Mouse (Mus musculus) liver, embryonic 16.5 days (tissue): ENCODE measurements around the gene Strn. TPM values are rescaled to one million over a fixed set of nuclear protein-coding genes. Genes with fewer than 3 reads are reported as not detected.

ENCODE experiments used
- ATAC-seq: fragments of 200-750 bp; cut with Nextera tagmentation; 2 replicates; pipeline ENCODE4 v1.8.0; 2017; ENCODE audit warnings: low read depth, mild to moderate bottlenecking, moderate number of reproducible peaks, moderate library complexity
- H3K27ac ChIP-seq: fragments of 300-500 bp; sonication (generic); 2 replicates; pipeline ENCODE4 v1.5.1; 2014; ENCODE audit warnings: mild to moderate bottlenecking, low read length
- H3K27me3 ChIP-seq: fragments of 300-500 bp; sonication (generic); 2 replicates; pipeline ENCODE4 v1.6.1; 2014; ENCODE audit warnings: low read depth, low read length, mixed read lengths; ENCODE audit not compliant: control insufficient read depth, insufficient read depth
- H3K36me3 ChIP-seq: fragments of 300-500 bp; sonication (generic); 2 replicates; pipeline ENCODE4 v1.6.1; 2014; ENCODE audit warnings: mild to moderate bottlenecking; ENCODE audit not compliant: control insufficient read depth, insufficient read depth
- H3K4me1 ChIP-seq: fragments of 300-500 bp; sonication (generic); 2 replicates; pipeline ENCODE4 v1.6.1; 2014; ENCODE audit warnings: low read depth, low read length, mixed read lengths; ENCODE audit not compliant: control insufficient read depth
- H3K4me2 ChIP-seq: fragments of 300-500 bp; sonication (generic); 2 replicates; pipeline ENCODE4 v1.6.1; 2014; ENCODE audit warnings: low read depth, low read length, mixed read lengths
- H3K4me3 ChIP-seq: fragments of 300-500 bp; sonication (generic); 2 replicates; pipeline ENCODE4 v1.5.1; 2014; ENCODE audit warnings: low read depth, mild to moderate bottlenecking, low read length
- H3K9ac ChIP-seq: fragments of 300-500 bp; sonication (generic); 2 replicates; pipeline ENCODE4 v1.6.1; 2014; ENCODE audit warnings: low read depth, low read length
- H3K9me3 ChIP-seq: fragments of 300-500 bp; sonication (generic); replicated peaks from 2 replicates; pipeline ENCODE4 v1.6.1; 2016; ENCODE audit warnings: low read length; ENCODE audit not compliant: control insufficient read depth
- WGBS: fragments of 180-500 bp; shearing (Covaris S2); extraction: QIAGEN DNeasy Blood & Tissue Kit; methylation state at CpG from one replicate; pipeline ENCODE4 v1.1.7; 2014; ENCODE audit not compliant: insufficient replicate concordance; 5-methylcytosine and 5-hydroxymethylcytosine counted together
- polyA plus RNA-seq: library from polyadenylated mRNA; unstranded; fragments of >200 nt; fragmentation: Nextera tagmentation; extraction: Ambion mirVana; gene quantifications from 2 replicates; pipeline ENCODE4 v1.2.1, GENCODE M21; 2015

Strn gene
- polyA plus RNA-seq, 1 experiment from 2014 or later, result 2.6 TPM

- no peaks in the 10 kb centered on the region for H3K9me3 ChIP-seq
- 69% methylated on average over 7 of the region's 7 CpGs for WGBS
- no peaks in the 10 kb centered on the region for H3K4me1 ChIP-seq
- H3K9ac ChIP-seq, result no peak overlapping the region
- no peak overlapping the region for H3K27ac ChIP-seq
- H3K36me3 ChIP-seq, result no peaks in the 10 kb centered on the region
- no peak for ATAC-seq
- no peak overlapping the region for H3K4me2 ChIP-seq
- no peak overlapping the region for H3K4me3 ChIP-seq
- H3K27me3 ChIP-seq, result no peaks in the 10 kb centered on the region
Measured at GRCm38 (mm10) chr17:78619981-78620380, 117.0 kb downstream of the Strn start.

- no peaks in the 10 kb centered on the region for H3K36me3 ChIP-seq
- H3K27me3 ChIP-seq, result no peaks in the 10 kb centered on the region
- H3K4me2 ChIP-seq, result no peak overlapping the region
- H3K27ac ChIP-seq, result no peak overlapping the region
- WGBS, result 59% methylated on average over 5 of the region's 5 CpGs
- no peak overlapping the region for H3K4me3 ChIP-seq
- H3K4me1 ChIP-seq, result no peaks in the 10 kb centered on the region
- ATAC-seq, result no peak
- H3K9me3 ChIP-seq, result no peaks in the 10 kb centered on the region
- no peak overlapping the region for H3K9ac ChIP-seq
Measured at GRCm38 (mm10) chr17:78618164-78618693, 118.8 kb downstream of the Strn start.

- no peaks in the 10 kb centered on the region for H3K36me3 ChIP-seq
- no peak overlapping the region for H3K4me3 ChIP-seq
- no peaks in the 10 kb centered on the region for H3K9me3 ChIP-seq
- no peak overlapping the region for H3K9ac ChIP-seq
- H3K27me3 ChIP-seq, result no peaks in the 10 kb centered on the region
- no peak overlapping the region for H3K4me2 ChIP-seq
- H3K4me1 ChIP-seq, result no peaks in the 10 kb centered on the region
- ATAC-seq, result no peak
- WGBS, result 56% methylated on average over 3 of the region's 3 CpGs
- no peak overlapping the region for H3K27ac ChIP-seq
Measured at GRCm38 (mm10) chr17:78615096-78615495, 121.9 kb downstream of the Strn start.

GRCm38 (mm10) chr17:78614481-78614880 lies 122.5 kb downstream of the Strn start:
- no peak overlapping the region for H3K4me3 ChIP-seq
- no peaks in the 10 kb centered on the region for H3K4me1 ChIP-seq
- H3K36me3 ChIP-seq, result no peaks in the 10 kb centered on the region
- H3K9me3 ChIP-seq, result no peaks in the 10 kb centered on the region
- no peak overlapping the region for H3K9ac ChIP-seq
- H3K4me2 ChIP-seq, result no peak overlapping the region
- no peaks in the 10 kb centered on the region for H3K27me3 ChIP-seq
- WGBS, result 50% methylated on average over 2 of the region's 2 CpGs
- ATAC-seq, result no peak
- H3K27ac ChIP-seq, result no peak overlapping the region

GRCm38 (mm10) chr17:78611117-78611516 lies 125.9 kb downstream of the Strn start:
- no peaks in the 10 kb centered on the region for H3K9me3 ChIP-seq
- no peaks in the 10 kb centered on the region for H3K27me3 ChIP-seq
- no peaks in the 10 kb centered on the region for H3K36me3 ChIP-seq
- H3K4me1 ChIP-seq, result no peaks in the 10 kb centered on the region
- H3K9ac ChIP-seq, result no peak overlapping the region
- no peak overlapping the region for H3K27ac ChIP-seq
- no peak overlapping the region for H3K4me2 ChIP-seq
- WGBS, result 62% methylated on average over 6 of the region's 6 CpGs
- H3K4me3 ChIP-seq, result no peak overlapping the region
- ATAC-seq, result no peak

- Histone ChIP-seq H3K9me3 (no peaks in the 10 kb centered on the region), H3K27ac (no peak overlapping the region), H3K9ac (no peak overlapping the region), H3K4me1 (no peaks in the 10 kb centered on the region), H3K27me3 (no peaks in the 10 kb centered on the region), H3K4me3 (no peak overlapping the region), H3K4me2 (no peak overlapping the region), H3K36me3 (no peaks in the 10 kb centered on the region)
- 68% methylated on average over 13 of the region's 13 CpGs for WGBS
- no peak for ATAC-seq
Measured at GRCm38 (mm10) chr17:78609191-78609855, 127.7 kb downstream of the Strn start.

GRCm38 (mm10) chr17:78608716-78609115 lies 128.3 kb downstream of the Strn start:
- Histone ChIP-seq H3K4me2 (no peak overlapping the region), H3K27ac (no peak overlapping the region), H3K4me1 (no peaks in the 10 kb centered on the region), H3K36me3 (no peaks in the 10 kb centered on the region), H3K9me3 (no peaks in the 10 kb centered on the region), H3K9ac (no peak overlapping the region), H3K27me3 (no peaks in the 10 kb centered on the region), H3K4me3 (no peak overlapping the region)
- no peak for ATAC-seq
- 71% methylated on average over 8 of the region's 8 CpGs for WGBS

GRCm38 (mm10) chr17:78608135-78608670 lies 128.8 kb downstream of the Strn start:
- no peak overlapping the region for H3K27ac ChIP-seq
- 42% methylated on average over 16 of the region's 16 CpGs for WGBS
- no peaks in the 10 kb centered on the region for H3K9me3 ChIP-seq
- H3K36me3 ChIP-seq, result no peaks in the 10 kb centered on the region
- no peaks in the 10 kb centered on the region for H3K27me3 ChIP-seq
- H3K4me2 ChIP-seq, result no peak overlapping the region
- no peak overlapping the region for H3K4me3 ChIP-seq
- no peak overlapping the region for H3K9ac ChIP-seq
- no peaks in the 10 kb centered on the region for H3K4me1 ChIP-seq
- no peak for ATAC-seq

GRCm38 (mm10) chr17:78604431-78604830 lies 132.6 kb downstream of the Strn start:
- H3K9ac ChIP-seq, result no peak overlapping the region
- H3K4me2 ChIP-seq, result no peak overlapping the region
- no peaks in the 10 kb centered on the region for H3K36me3 ChIP-seq
- WGBS, result 67% methylated on average over 6 of the region's 6 CpGs
- no peak overlapping the region for H3K27ac ChIP-seq
- no peaks in the 10 kb centered on the region for H3K27me3 ChIP-seq
- H3K4me3 ChIP-seq, result no peak overlapping the region
- no peaks in the 10 kb centered on the region for H3K9me3 ChIP-seq
- no peaks in the 10 kb centered on the region for H3K4me1 ChIP-seq
- no peak for ATAC-seq
